In genomic region chr4:108832916-108833827, GRCm38 (mm10) we compare ENCODE assay signal across 8 mouse cellular contexts. TPM values are rescaled to one million over a fixed set of nuclear protein-coding genes. Genes with fewer than 3 reads are reported as not detected.
DNase-seq lines count a peak whose midpoint lies in the region; ATAC-seq and TF ChIP-seq lines count a peak whose summit lies in the region.

Gene Btf3l4, minus strand, starts transcription at chr4:108833614.

- ATAC-seq in activated CD4-positive, CD25-positive, alpha-beta regulatory T cell, adult 4 months: peak; percentile 82
- peak; percentile 88 for ATAC-seq in megakaryocyte progenitor cell, adult 5-6 weeks (replicated peaks; ENCODE audit: poor library complexity)

- peak; percentile 88 for DNase-seq in gastrocnemius, postnatal 10 days
- DNase-seq in induced T-regulatory cell, adult 2 months (ENCODE audit: low read depth): peak; percentile 96
- peak; percentile 79 to 89 for DNase-seq in left cerebral cortex, adult 9 months (ENCODE audit: low spot score in 2 of 2)
- peak; percentile 88 for DNase-seq in right cerebral cortex, postnatal 14 days
- peak; percentile 80 to 89 for DNase-seq in urinary bladder, postnatal 36 days (ENCODE audit: low spot score in 2 of 2)

- peaks cover 3% of the 10 kb centered on the region for H3K4me1 ChIP-seq in cortical plate, adult 2 months (ENCODE audit: control insufficient read depth, insufficient read depth, low read length)

- no peak for TF ChIP-seq CTCF in cortical plate, adult 2 months (IDR thresholded peaks at IDR 0.05; ENCODE audit: extremely low read depth, insufficient read depth, low read length)

- TF ChIP-seq POLR2A in cortical plate, adult 2 months (IDR thresholded peaks at IDR 0.05; ENCODE audit: extremely low read depth, insufficient read depth, low read length): peak; percentile 58; the same call in 1 of the 2 replicates

- H3K27ac ChIP-seq in cortical plate, adult 2 months (ENCODE audit: insufficient read depth, low read length): peak within 1 kb of the TSS; percentile 95

- peak within 1 kb of the TSS; percentile 57 for H3K4me3 ChIP-seq in cortical plate, adult 2 months (ENCODE audit: insufficient read depth, low read length)

RNA-seq across cellular contexts. Expression of gene Btf3l4, which starts in this region (rescaled TPM):
- 10 to 100 TPM; 72.3 to 73.4 TPM for polyA plus RNA-seq in activated CD4-positive, CD25-positive, alpha-beta regulatory T cell, adult 4 months (2017; shearing (Covaris generic))
- polyA plus RNA-seq in cortical plate, adult 2 months (2012; rRNA removed): 81.4 and 82.5 TPM in 2 replicates
- 10 to 100 TPM; 72.7 to 76.4 TPM for total RNA-seq in gastrocnemius, postnatal 10 days (2021)
- 92.8 and 111 TPM in 2 replicates for total RNA-seq in megakaryocyte progenitor cell, adult 5-6 weeks (2015)
- 68.1 and 77.3 TPM in 2 replicates for total RNA-seq in megakaryocyte progenitor cell, adult 5-6 weeks (2017)

Comparison
In these comparisons a context has a peak if more than half of its experiments do, and no peak if none do; other contexts are left out.
1. Peak in every context shown above with its lines: DNase-seq, ATAC-seq, H3K4me3 ChIP-seq and H3K27ac ChIP-seq.